Mouse (Mus musculus) midbrain, postnatal 0 days (tissue): Measurements from ENCODE around the gene Clcf1. TPM values are rescaled to one million over a fixed set of nuclear protein-coding genes. Genes with fewer than 3 reads are reported as not detected.

Experiments
- ATAC-seq: fragments of 200-750 bp; cut with Nextera tagmentation; 2 replicates; pipeline ENCODE4 v1.8.0; 2017; ENCODE audit warnings: moderate number of reproducible peaks, mild to moderate bottlenecking, moderate TSS enrichment, moderate library complexity; ENCODE audit not compliant: low FRiP score
- DNase-seq: peaks from one replicate; pipeline ENCODE4 v3.0.0-alpha.2; 2015; ENCODE audit warnings: low spot score
- H3K27ac ChIP-seq: fragments of 300-500 bp; sonication (generic); 2 replicates; pipeline ENCODE4 v1.5.1; 2014; ENCODE audit warnings: low read depth, mild to moderate bottlenecking, low read length, mixed read lengths
- H3K27me3 ChIP-seq: fragments of 300-500 bp; sonication (generic); 2 replicates; pipeline ENCODE4 v1.6.1; 2014; ENCODE audit warnings: low read length, control low read depth, mixed read lengths; ENCODE audit not compliant: insufficient read depth
- H3K36me3 ChIP-seq: fragments of 300-500 bp; sonication (generic); 2 replicates; pipeline ENCODE4 v1.6.1; 2014; ENCODE audit warnings: low read length, control low read depth, mixed read lengths; ENCODE audit not compliant: insufficient read depth
- H3K4me1 ChIP-seq: fragments of 300-500 bp; sonication (generic); 2 replicates; pipeline ENCODE4 v1.6.1; 2014; ENCODE audit warnings: mild to moderate bottlenecking, control low read depth, antibody characterized with exemption, low read length, mixed read lengths; ENCODE audit not compliant: insufficient read depth
- H3K4me2 ChIP-seq: fragments of 300-500 bp; sonication (generic); 2 replicates; pipeline ENCODE4 v1.6.1; 2014; ENCODE audit warnings: low read depth, mild to moderate bottlenecking, low read length, mixed read lengths; ENCODE audit not compliant: poor library complexity, severe bottlenecking
- H3K4me3 ChIP-seq: fragments of 300-500 bp; sonication (generic); 2 replicates; pipeline ENCODE4 v1.5.1; 2014; ENCODE audit warnings: low read depth, mild to moderate bottlenecking, low read length, moderate library complexity
- H3K9ac ChIP-seq: fragments of 300-500 bp; sonication (generic); replicated peaks from 2 replicates; pipeline ENCODE4 v1.6.1; 2014; ENCODE audit warnings: mild to moderate bottlenecking, low read length, moderate library complexity, mixed read lengths; ENCODE audit not compliant: poor library complexity, severe bottlenecking
- H3K9me3 ChIP-seq: fragments of 300-500 bp; sonication (generic); 2 replicates; pipeline ENCODE4 v1.6.1; 2016; ENCODE audit warnings: low read length, control low read depth
- CTCF ChIP-seq: IDR thresholded peaks from 2 replicates; pipeline ENCODE4 v1.5.1; 2016; ENCODE audit warnings: antibody characterized with exemption, mild to moderate bottlenecking
- WGBS: fragments of 180-500 bp; shearing (Covaris S2); extraction: QIAGEN DNeasy Blood & Tissue Kit; methylation state at CpG from one replicate; pipeline ENCODE4 v1.1.7; 2014; 5-methylcytosine and 5-hydroxymethylcytosine counted together
- polyA plus RNA-seq: library from polyadenylated mRNA; unstranded; fragments of >200 nt; fragmentation: Nextera tagmentation; extraction: Ambion mirVana; gene quantifications from 2 replicates; pipeline ENCODE4 v1.2.1, GENCODE M21; 2015
- total RNA-seq: library from RNA; depleted of rRNA; stranded (reverse); fragments of >200 nt; gene quantifications from 2 replicates; pipeline ENCODE4 v1.2.3, GENCODE M21; 2014

Gene Clcf1
- total and polyA plus RNA-seq, 2 experiments from 2014 or later, result 0.44 to 0.99 TPM

- DNase-seq, result no peak
- Histone ChIP-seq H3K36me3 (peaks cover 20% of the 10 kb centered on the region; the same call in 1 of the 2 replicates), H3K4me3 (peak within 1 kb of the TSS; percentile 94), H3K4me1 (peaks cover 10% of the 10 kb centered on the region), H3K9ac (peak within 1 kb of the TSS; percentile 100), H3K9me3 (no peaks in the 10 kb centered on the region), H3K27ac (peak within 1 kb of the TSS; percentile 94), H3K4me2 (peak within 1 kb of the TSS; percentile 88), H3K27me3 (no peaks in the 10 kb centered on the region)
- no peak for ATAC-seq
- no peak for TF ChIP-seq CTCF
- 67% methylated on average over 4 of the region's 4 CpGs for WGBS
Observed at GRCm38 (mm10) chr19:4190831-4191334, 23.2 kb upstream of the Clcf1 start, which contains the start of gene Tbc1d10c. TSS of gene Tbc1d10c (minus strand) at chr19:4191284.

- ATAC-seq (peak; percentile 88), DNase-seq (peak; percentile 90)
- WGBS, result 6% methylated on average over 29 of the region's 47 CpGs
- Histone ChIP-seq H3K4me2 (peak within 1 kb of the TSS; percentile 88), H3K9ac (peak within 1 kb of the TSS; percentile 100), H3K4me1 (peaks cover 10% of the 10 kb centered on the region), H3K27me3 (no peaks in the 10 kb centered on the region), H3K4me3 (peak within 1 kb of the TSS; percentile 94), H3K27ac (peak within 1 kb of the TSS; percentile 94), H3K9me3 (no peaks in the 10 kb centered on the region), H3K36me3 (peaks cover 28% of the 10 kb centered on the region)
- peak; percentile 81 for TF ChIP-seq CTCF
Observed at GRCm38 (mm10) chr19:4191528-4192250, 22.3 kb upstream of the Clcf1 start, which contains the start of gene Ppp1ca. TSS of gene Ppp1ca (plus strand) at chr19:4192065.

- Histone ChIP-seq H3K27ac (peak overlapping the region; percentile 94), H3K4me1 (peaks cover 10% of the 10 kb centered on the region), H3K4me3 (peak overlapping the region; percentile 94), H3K27me3 (no peaks in the 10 kb centered on the region), H3K4me2 (peak overlapping the region; percentile 88), H3K36me3 (peaks cover 36% of the 10 kb centered on the region), H3K9me3 (no peaks in the 10 kb centered on the region), H3K9ac (peak overlapping the region; percentile 100)
- DNase-seq (peak; percentile 58), ATAC-seq (peak; percentile 44)
- WGBS, result under 1% methylated on average over 48 of the region's 52 CpGs
- TF ChIP-seq CTCF, result no peak
Observed at GRCm38 (mm10) chr19:4192251-4192985, 21.6 kb upstream of the Clcf1 start.

- Histone ChIP-seq H3K9ac (peak overlapping the region; percentile 100), H3K27me3 (no peaks in the 10 kb centered on the region), H3K27ac (peak overlapping the region; percentile 94; the same call in 1 of the 2 replicates), H3K36me3 (peaks cover 36% of the 10 kb centered on the region), H3K4me2 (peak overlapping the region; percentile 88), H3K9me3 (no peaks in the 10 kb centered on the region), H3K4me3 (peak overlapping the region; percentile 94), H3K4me1 (peaks cover 10% of the 10 kb centered on the region)
- 51% methylated on average over 6 of the region's 6 CpGs for WGBS
- no peak for TF ChIP-seq CTCF
- ATAC-seq (no peak), DNase-seq (no peak)
Observed at GRCm38 (mm10) chr19:4193129-4193528, 20.9 kb upstream of the Clcf1 start.

GRCm38 (mm10) chr19:4194021-4194724, 19.9 kb upstream of the Clcf1 start:
- H3K36me3 ChIP-seq, result peaks cover 38% of the 10 kb centered on the region
- H3K9me3 ChIP-seq, result no peaks in the 10 kb centered on the region
- DNase-seq (no peak), ATAC-seq (no peak)
- H3K4me2 ChIP-seq, result no peak overlapping the region
- H3K27me3 ChIP-seq, result no peaks in the 10 kb centered on the region
- H3K4me3 ChIP-seq, result no peak overlapping the region
- H3K9ac ChIP-seq, result no peak overlapping the region
- peaks cover 10% of the 10 kb centered on the region for H3K4me1 ChIP-seq
- no peak for TF ChIP-seq CTCF
- 90% methylated on average over 8 of the region's 8 CpGs for WGBS
- H3K27ac ChIP-seq, result no peak overlapping the region
